Mouse (Mus musculus) forebrain, embryonic 11.5 days (tissue): ENCODE measurements around the gene Slc12a5. TPM values are rescaled to one million over a fixed set of nuclear protein-coding genes. Genes with fewer than 3 reads are reported as not detected.

ENCODE experiments used
- ATAC-seq: fragments of 200-750 bp; cut with Nextera tagmentation; replicated peaks from 2 replicates; pipeline ENCODE4 v1.8.0; 2017; ENCODE audit warnings: moderate TSS enrichment; ENCODE audit not compliant: low FRiP score
- DNase-seq: peaks from one replicate; pipeline ENCODE4 v3.0.0-alpha.2; 2017; ENCODE audit warnings: low spot score
- H3K27ac ChIP-seq: fragments of 300-500 bp; sonication (generic); 2 replicates; pipeline ENCODE4 v1.5.1; 2014; ENCODE audit warnings: low read depth, low read length
- H3K27me3 ChIP-seq: fragments of 300-500 bp; sonication (generic); 2 replicates; pipeline ENCODE4 v1.6.1; 2014; ENCODE audit warnings: mild to moderate bottlenecking, low read length, mixed read lengths; ENCODE audit not compliant: control insufficient read depth, insufficient read depth
- H3K36me3 ChIP-seq: fragments of 300-500 bp; sonication (generic); 2 replicates; pipeline ENCODE4 v1.6.1; 2014; ENCODE audit warnings: mild to moderate bottlenecking, low read length, moderate library complexity, mixed read lengths; ENCODE audit not compliant: control insufficient read depth, insufficient read depth
- H3K4me1 ChIP-seq: fragments of 300-500 bp; sonication (generic); replicated peaks from 2 replicates; pipeline ENCODE4 v1.6.1; 2014; ENCODE audit warnings: low read length, mixed read lengths; ENCODE audit not compliant: control insufficient read depth, insufficient read depth
- H3K4me2 ChIP-seq: fragments of 300-500 bp; sonication (generic); 2 replicates; pipeline ENCODE4 v1.6.1; 2014; ENCODE audit warnings: low read depth, mild to moderate bottlenecking, low read length, moderate library complexity, mixed read lengths; ENCODE audit not compliant: severe bottlenecking
- H3K4me3 ChIP-seq: fragments of 300-500 bp; sonication (generic); 2 replicates; pipeline ENCODE4 v1.5.1; 2014; ENCODE audit warnings: low read depth, low read length
- H3K9ac ChIP-seq: fragments of 300-500 bp; sonication (generic); 2 replicates; pipeline ENCODE4 v1.6.1; 2014; ENCODE audit warnings: low read length
- H3K9me3 ChIP-seq: fragments of 300-500 bp; sonication (generic); 2 replicates; pipeline ENCODE4 v1.6.1; 2016; ENCODE audit warnings: low read length, mixed read lengths; ENCODE audit not compliant: control insufficient read depth
- WGBS: fragments of 180-500 bp; shearing (Covaris S2); extraction: QIAGEN DNeasy Blood & Tissue Kit; methylation state at CpG from one replicate; pipeline ENCODE4 v1.1.7; 2014; 5-methylcytosine and 5-hydroxymethylcytosine counted together
- polyA plus RNA-seq: library from polyadenylated mRNA; unstranded; fragments of >200 nt; fragmentation: Nextera tagmentation; extraction: Ambion mirVana; gene quantifications from 2 replicates; pipeline ENCODE4 v1.2.1, GENCODE M21; 2014

Gene Slc12a5
- polyA plus RNA-seq, 1 experiment from 2014 or later = 2.6 TPM

DNA sequence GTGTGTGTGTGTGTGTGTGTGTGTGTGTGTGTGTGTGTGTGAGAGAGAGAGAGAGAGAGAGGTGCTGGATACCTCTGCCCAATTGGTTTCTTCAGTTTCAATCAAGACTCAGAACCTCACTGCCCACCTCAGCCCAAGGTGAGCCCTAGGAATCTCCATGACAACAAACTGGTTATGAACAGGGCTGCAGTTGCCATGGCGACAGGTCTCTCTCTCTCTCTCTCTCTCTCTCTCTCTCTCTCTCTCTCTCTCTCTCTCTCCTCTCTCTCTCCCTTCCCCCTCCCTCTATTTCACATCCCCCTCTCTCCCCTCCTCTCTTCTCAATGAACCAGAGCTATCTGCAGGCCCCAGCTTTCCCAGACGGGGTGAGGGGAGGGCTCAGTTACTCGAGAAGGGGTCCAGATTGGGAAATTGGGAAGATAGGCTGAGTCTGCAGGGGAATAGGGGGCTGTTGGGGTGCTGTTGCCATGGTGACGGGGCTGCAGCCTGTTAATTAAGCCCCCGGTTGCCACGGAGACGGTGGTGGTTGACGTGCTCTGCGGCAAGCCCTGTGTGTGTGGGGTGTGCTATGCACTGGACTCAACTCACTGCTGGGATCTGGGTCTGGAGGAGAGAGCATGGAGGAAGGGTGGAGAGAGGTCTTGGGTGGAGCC is 3.8 kb downstream of the Slc12a5 start:
- 25% methylated on average over 9 of the region's 9 CpGs for WGBS
- Histone ChIP-seq H3K4me2 (0 out of 2 replicates have a peak overlapping the region, but pooled peaks have one; percentile 3), H3K36me3 (no peaks in the 10 kb centered on the region), H3K27me3 (peaks cover 31% of the 10 kb centered on the region), H3K4me1 (peaks cover 29% of the 10 kb centered on the region), H3K27ac (no peak overlapping the region), H3K4me3 (no peak overlapping the region), H3K9me3 (no peaks in the 10 kb centered on the region), H3K9ac (no peak overlapping the region)
- peak; percentile 61 for ATAC-seq
- DNase-seq = peak; percentile 85

DNA sequence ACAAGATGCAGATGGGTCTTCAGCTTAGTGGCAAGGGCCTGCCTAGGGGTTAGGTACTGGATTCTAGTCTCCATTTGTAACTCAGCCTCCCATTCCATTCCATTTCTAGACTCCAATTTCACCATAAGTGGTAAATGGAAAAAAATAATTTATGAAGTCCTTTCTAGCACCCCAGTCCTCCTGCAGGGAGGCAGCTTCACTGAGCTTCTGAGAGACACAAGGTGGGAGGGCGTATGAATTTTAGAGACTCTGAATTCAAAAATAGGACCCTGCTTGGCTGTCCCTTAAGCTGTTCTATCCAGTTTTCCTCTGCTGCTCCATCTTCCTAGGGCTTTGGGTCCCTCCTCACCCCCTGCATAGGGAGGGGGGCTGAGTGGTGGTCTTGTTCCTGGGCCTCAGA is 4.4 kb downstream of the Slc12a5 start:
- H3K9me3 ChIP-seq = no peaks in the 10 kb centered on the region
- peaks cover 37% of the 10 kb centered on the region for H3K27me3 ChIP-seq
- peaks cover 29% of the 10 kb centered on the region for H3K4me1 ChIP-seq
- H3K27ac ChIP-seq = no peak overlapping the region
- WGBS = 78% methylated on average over 1 of the region's 1 CpGs
- no peak overlapping the region for H3K9ac ChIP-seq
- DNase-seq (no peak), ATAC-seq (no peak)
- no peak overlapping the region for H3K4me3 ChIP-seq
- no peaks in the 10 kb centered on the region for H3K36me3 ChIP-seq
- 0 out of 2 replicates have a peak overlapping the region, but pooled peaks have one; percentile 3 for H3K4me2 ChIP-seq

DNA sequence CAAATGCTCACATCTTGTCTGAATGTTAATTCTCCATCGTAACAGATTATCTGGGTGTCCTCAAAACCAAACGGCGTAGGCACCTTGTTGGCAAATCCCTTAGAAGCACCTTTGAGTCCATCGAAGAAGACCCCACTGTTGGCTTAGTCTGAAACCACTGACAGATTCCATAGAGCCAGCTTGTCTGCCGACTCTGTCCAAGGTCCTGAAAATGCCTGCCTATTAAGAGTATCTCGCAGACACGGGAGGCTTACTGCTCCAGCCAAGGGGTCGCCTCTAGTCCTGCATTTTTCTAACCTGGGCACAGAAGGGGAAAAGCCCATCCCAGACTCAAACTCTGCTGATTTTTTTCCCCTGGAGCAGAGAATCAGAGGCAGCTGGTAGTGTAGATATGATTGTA is 5.8 kb downstream of the Slc12a5 start:
- DNase-seq = peak; percentile 76
- WGBS = 20% methylated on average over 8 of the region's 8 CpGs
- no peak for ATAC-seq
- H3K9ac ChIP-seq = no peak overlapping the region
- no peaks in the 10 kb centered on the region for H3K9me3 ChIP-seq
- H3K4me1 ChIP-seq = peaks cover 26% of the 10 kb centered on the region
- H3K4me2 ChIP-seq = no peak overlapping the region
- H3K4me3 ChIP-seq = no peak overlapping the region
- H3K27me3 ChIP-seq = peaks cover 51% of the 10 kb centered on the region
- no peaks in the 10 kb centered on the region for H3K36me3 ChIP-seq
- no peak overlapping the region for H3K27ac ChIP-seq

DNA sequence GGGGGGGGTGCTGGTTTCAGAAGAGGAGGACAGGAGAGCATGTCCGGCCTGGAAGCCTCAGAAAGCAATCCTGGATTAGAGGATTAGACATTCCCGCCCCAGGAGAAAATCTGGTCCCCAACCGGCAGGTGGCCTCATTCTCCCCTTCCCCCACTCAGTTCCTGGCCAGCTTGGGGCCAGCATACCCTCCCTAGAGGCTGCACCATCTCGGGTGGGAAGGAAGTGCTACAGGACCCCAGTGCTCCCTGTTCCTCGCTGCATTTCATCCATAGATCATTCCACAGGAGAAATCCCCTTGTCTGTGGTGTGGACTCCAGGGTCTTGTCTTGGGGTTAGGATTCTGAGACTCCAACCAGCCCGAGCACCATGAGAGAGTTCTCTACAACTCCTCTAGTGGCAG is 6.6 kb downstream of the Slc12a5 start:
- 3% methylated on average over 6 of the region's 6 CpGs for WGBS
- no peak overlapping the region for H3K4me3 ChIP-seq
- H3K27ac ChIP-seq = no peak overlapping the region
- H3K36me3 ChIP-seq = no peaks in the 10 kb centered on the region
- ATAC-seq = no peak
- peak; percentile 54 for DNase-seq
- peaks cover 58% of the 10 kb centered on the region for H3K27me3 ChIP-seq
- H3K4me1 ChIP-seq = peaks cover 23% of the 10 kb centered on the region
- H3K9ac ChIP-seq = no peak overlapping the region
- no peak overlapping the region for H3K4me2 ChIP-seq
- no peaks in the 10 kb centered on the region for H3K9me3 ChIP-seq

DNA sequence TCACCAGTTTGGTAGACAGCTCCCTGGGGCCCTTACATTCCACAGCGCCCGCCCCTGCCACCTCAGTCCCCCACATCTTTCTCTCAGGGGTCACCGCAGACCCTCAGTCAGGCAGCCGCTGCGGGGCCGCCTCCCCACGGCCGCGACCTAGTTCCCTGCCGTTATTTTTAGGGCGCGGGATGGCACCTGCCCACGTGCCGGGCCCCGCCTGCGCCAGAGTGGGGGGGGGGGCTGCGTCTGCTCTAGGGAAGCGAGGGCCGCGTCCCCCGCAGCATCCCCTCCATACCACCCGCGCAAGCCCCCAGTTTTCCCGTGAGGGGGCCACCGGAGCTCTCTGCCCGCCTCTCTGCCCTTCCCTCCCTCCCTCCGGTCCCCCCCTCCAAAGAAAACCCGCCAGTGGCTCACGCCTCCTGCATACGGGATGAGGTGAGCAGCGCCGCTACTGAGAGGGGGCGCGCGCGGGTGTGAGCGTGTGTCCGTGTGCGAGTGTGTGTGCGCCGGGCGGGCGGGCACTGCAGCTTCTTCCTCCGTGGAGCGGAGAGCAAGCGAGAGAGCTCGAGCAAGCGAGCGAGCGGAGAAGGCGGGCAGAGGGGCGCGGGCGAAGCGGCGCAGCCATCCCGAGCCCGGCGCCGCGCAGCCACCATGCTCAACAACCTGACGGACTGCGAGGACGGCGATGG is 7.3 kb downstream of the Slc12a5 start:
- Histone ChIP-seq H3K9me3 (no peaks in the 10 kb centered on the region), H3K27me3 (peaks cover 58% of the 10 kb centered on the region), H3K4me1 (peaks cover 23% of the 10 kb centered on the region), H3K4me2 (peak overlapping the region; percentile 63), H3K36me3 (no peaks in the 10 kb centered on the region), H3K9ac (no peak overlapping the region; the same call in 1 of the 2 replicates), H3K4me3 (peak overlapping the region; percentile 26), H3K27ac (no peak overlapping the region)
- 0 out of 2 replicates have a peak, but pooled peaks have one; percentile 16 for ATAC-seq
- WGBS = 1% methylated on average over 63 of the region's 65 CpGs
- DNase-seq = peak; percentile 62

DNA sequence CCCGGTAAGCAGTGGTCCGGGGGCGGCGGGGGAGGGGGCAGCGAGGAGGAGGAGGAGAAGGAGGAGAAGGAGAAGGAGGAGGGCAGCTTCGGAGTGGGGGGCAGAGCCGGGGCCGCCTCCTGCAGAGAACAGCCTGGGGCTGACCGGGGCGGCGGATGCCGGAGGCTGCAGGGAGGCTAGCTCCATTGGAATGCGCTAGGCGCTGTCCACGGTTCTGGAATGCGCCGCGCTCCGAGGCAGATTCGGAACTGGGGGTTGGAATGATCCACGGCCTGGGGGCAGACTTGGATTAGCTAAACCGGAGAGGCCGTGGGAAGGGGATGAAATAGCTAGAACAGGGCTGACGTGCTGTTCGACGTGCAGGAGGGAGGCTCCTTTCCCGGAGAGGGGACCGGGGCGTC is 7.8 kb downstream of the Slc12a5 start:
- Histone ChIP-seq H3K4me2 (peak overlapping the region; percentile 63), H3K9ac (no peak overlapping the region; the same call in 1 of the 2 replicates), H3K36me3 (no peaks in the 10 kb centered on the region), H3K9me3 (no peaks in the 10 kb centered on the region), H3K27me3 (peaks cover 58% of the 10 kb centered on the region), H3K4me3 (peak overlapping the region; percentile 26), H3K4me1 (peaks cover 23% of the 10 kb centered on the region), H3K27ac (no peak overlapping the region)
- 0% methylated on average over 26 of the region's 29 CpGs for WGBS
- DNase-seq (peak; percentile 87), ATAC-seq (peak; percentile 34; the same call in 1 of the 2 replicates)

DNA sequence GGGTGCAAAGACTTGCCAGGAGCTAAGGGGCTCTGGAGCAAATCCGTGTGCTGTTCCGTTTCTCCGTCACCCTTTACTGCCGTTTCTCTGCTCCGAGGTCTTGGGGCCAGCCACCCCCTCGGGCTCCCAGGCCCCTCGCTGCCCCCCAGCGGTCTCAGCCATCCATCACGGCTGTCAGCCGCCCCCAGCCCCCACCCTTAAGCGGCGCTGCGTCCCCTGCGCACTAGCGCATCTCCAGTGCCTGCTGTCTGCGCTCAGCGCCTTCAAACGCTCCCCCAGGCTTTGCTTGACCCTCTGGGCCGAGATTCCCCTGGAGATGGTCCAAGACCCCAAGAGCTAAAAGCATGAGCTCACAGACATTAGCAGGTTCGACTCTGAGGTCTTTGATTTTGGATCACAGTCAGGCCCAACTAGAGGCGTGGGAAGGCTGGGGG is 8.8 kb downstream of the Slc12a5 start:
- no peak for ATAC-seq
- no peak overlapping the region for H3K4me2 ChIP-seq
- no peak overlapping the region for H3K4me3 ChIP-seq
- no peak overlapping the region for H3K9ac ChIP-seq
- no peaks in the 10 kb centered on the region for H3K36me3 ChIP-seq
- 1% methylated on average over 21 of the region's 21 CpGs for WGBS
- H3K4me1 ChIP-seq = peaks cover 21% of the 10 kb centered on the region
- no peaks in the 10 kb centered on the region for H3K9me3 ChIP-seq
- DNase-seq = no peak
- peaks cover 58% of the 10 kb centered on the region for H3K27me3 ChIP-seq
- no peak overlapping the region for H3K27ac ChIP-seq

DNA sequence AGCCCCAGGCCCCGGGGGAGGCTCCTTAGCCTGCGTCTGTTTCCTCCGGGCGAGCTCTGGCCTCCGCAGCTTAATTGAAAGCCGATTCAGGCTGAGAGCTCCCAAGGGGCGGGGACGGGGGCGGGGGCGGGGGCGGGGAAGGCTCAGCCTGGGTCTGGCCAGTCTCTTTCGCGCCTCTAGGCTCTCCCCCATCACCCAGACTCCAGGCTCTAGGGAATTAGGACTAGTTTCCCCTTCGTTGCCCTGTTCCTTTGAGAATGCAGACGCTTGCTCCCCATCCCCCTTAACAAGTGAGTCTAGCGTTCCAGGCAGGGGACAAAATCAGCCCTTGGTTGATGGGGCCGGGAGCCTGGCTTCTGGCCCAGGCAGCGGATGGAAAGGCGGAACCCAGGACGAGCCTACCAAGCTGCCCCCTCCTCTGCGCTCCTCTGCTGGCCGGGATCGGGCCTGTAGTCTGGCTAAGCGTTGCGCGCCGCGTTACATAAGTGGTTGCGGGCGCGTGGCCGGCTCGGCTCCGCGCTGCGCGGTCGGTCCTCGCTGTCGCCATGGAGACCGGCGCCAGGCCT is 10.1 kb downstream of the Slc12a5 start:
- Histone ChIP-seq H3K27me3 (peaks cover 58% of the 10 kb centered on the region), H3K36me3 (no peaks in the 10 kb centered on the region), H3K9ac (no peak overlapping the region), H3K4me1 (peaks cover 14% of the 10 kb centered on the region), H3K4me3 (peak overlapping the region; percentile 22), H3K27ac (no peak overlapping the region), H3K4me2 (peak overlapping the region; percentile 53), H3K9me3 (no peaks in the 10 kb centered on the region)
- peak; percentile 60 for ATAC-seq
- under 1% methylated on average over 41 of the region's 42 CpGs for WGBS
- DNase-seq = peak; percentile 79
